Mouse (Mus musculus) G1E (cell line): ENCODE measurements around the gene Hoxc10.

Experiments
- CTCF ChIP-seq: IDR thresholded peaks from 2 replicates; pipeline ENCODE4 v1.5.1; 2012; ENCODE audit warnings: low read depth, low read length, inconsistent platforms, mixed read lengths
- GATA1 ChIP-seq: IDR thresholded peaks from 2 replicates; pipeline ENCODE4 v1.6.1; 2012; ENCODE audit warnings: borderline replicate concordance, low read length, inconsistent platforms, mixed read lengths

DNA sequence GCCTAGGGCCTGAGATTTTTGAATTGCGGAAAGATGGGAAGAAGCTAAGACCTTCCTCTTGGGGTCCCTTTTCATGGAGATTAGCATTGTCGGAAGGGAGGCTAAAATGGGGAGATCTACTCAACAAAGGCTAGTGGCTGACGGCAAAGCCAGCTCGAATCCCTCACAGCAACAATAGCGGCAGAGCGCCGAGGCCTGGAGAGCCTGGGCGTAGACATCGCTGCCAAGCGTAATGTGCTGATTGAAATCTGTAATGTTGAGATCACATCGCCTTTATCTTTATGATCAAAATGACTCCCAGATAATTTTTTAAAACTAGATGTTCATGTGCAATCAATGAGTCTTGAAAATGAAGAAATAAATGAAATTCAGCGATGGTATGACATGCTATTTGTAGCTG lies 32.2 kb upstream of the Hoxc10 start:
- TF ChIP-seq CTCF: no peak
- no peak for TF ChIP-seq GATA1
